Mouse (Mus musculus) heart, postnatal 0 days (tissue): ENCODE results near the gene Plin5. TPM values are rescaled to one million over a fixed set of nuclear protein-coding genes. Genes with fewer than 3 reads are reported as not detected.
A peak's percentile ranks its signal among the peaks of the same experiment; 100 is the strongest.

Experiments
- ATAC-seq: fragments of 200-750 bp; cut with Nextera tagmentation; 2 replicates; pipeline ENCODE4 v1.8.0; 2017; ENCODE audit warnings: low read depth, moderate number of reproducible peaks, moderate library complexity; ENCODE audit not compliant: insufficient read depth
- DNase-seq: peaks from one replicate; pipeline ENCODE4 v3.0.0-alpha.2; 2016; ENCODE audit warnings: low spot score
- H3K27ac ChIP-seq: fragments of 300-500 bp; sonication (generic); 2 replicates; pipeline ENCODE4 v1.5.1; 2014; ENCODE audit warnings: low read depth, mild to moderate bottlenecking
- H3K27me3 ChIP-seq: fragments of 300-500 bp; sonication (generic); 2 replicates; pipeline ENCODE4 v1.6.1; 2014; ENCODE audit warnings: low read length, mixed read lengths; ENCODE audit not compliant: control insufficient read depth, insufficient read depth
- H3K36me3 ChIP-seq: fragments of 300-500 bp; sonication (generic); replicated peaks from 2 replicates; pipeline ENCODE4 v1.6.1; 2014; ENCODE audit warnings: low read length, mixed read lengths; ENCODE audit not compliant: control insufficient read depth, insufficient read depth
- H3K4me1 ChIP-seq: fragments of 300-500 bp; sonication (generic); 2 replicates; pipeline ENCODE4 v1.6.1; 2014; ENCODE audit warnings: antibody characterized with exemption; ENCODE audit not compliant: control insufficient read depth, insufficient read depth
- H3K4me2 ChIP-seq: fragments of 300-500 bp; sonication (generic); 2 replicates; pipeline ENCODE4 v1.6.1; 2014; ENCODE audit warnings: low read depth, mild to moderate bottlenecking, low read length, moderate library complexity
- H3K4me3 ChIP-seq: fragments of 300-500 bp; sonication (generic); 2 replicates; pipeline ENCODE4 v1.5.1; 2014; ENCODE audit warnings: low read depth, low read length
- H3K9ac ChIP-seq: fragments of 300-500 bp; sonication (generic); replicated peaks from 2 replicates; pipeline ENCODE4 v1.6.1; 2014; ENCODE audit warnings: low read depth, low read length, mixed read lengths
- H3K9me3 ChIP-seq: fragments of 300-500 bp; sonication (generic); replicated peaks from 2 replicates; pipeline ENCODE4 v1.6.1; 2016; ENCODE audit warnings: low read length; ENCODE audit not compliant: control insufficient read depth
- CTCF ChIP-seq: IDR thresholded peaks from 2 replicates; pipeline ENCODE4 v1.5.1; 2016; ENCODE audit warnings: antibody characterized with exemption, control low read depth, low read depth
- EP300 ChIP-seq: IDR thresholded peaks from 2 replicates; pipeline ENCODE4 v1.6.1; 2016; ENCODE audit warnings: antibody characterized with exemption, low read depth
- WGBS: fragments of 180-500 bp; shearing (Covaris S2); extraction: QIAGEN DNeasy Blood & Tissue Kit; methylation state at CpG from one replicate; pipeline ENCODE4 v1.1.7; 2014; 5-methylcytosine and 5-hydroxymethylcytosine counted together
- polyA plus RNA-seq: library from polyadenylated mRNA; unstranded; fragments of >200 nt; fragmentation: Nextera tagmentation; extraction: Ambion mirVana; gene quantifications from 2 replicates; pipeline ENCODE4 v1.2.1, GENCODE M21; 2015
- total RNA-seq: library from RNA; depleted of rRNA; stranded (reverse); fragments of >200 nt; gene quantifications from 2 replicates; pipeline ENCODE4 v1.2.3, GENCODE M21; 2014; ENCODE audit warnings: low replicate concordance

Gene Plin5
- total and polyA plus RNA-seq, 2 experiments from 2014 or later: 55.7 to 58.8 TPM

GRCm38 (mm10) chr17:56147420-56147819 lies 30.0 kb upstream of the Plin5 start:
- Histone ChIP-seq H3K27ac (no peak overlapping the region), H3K27me3 (peaks cover 89% of the 10 kb centered on the region), H3K4me1 (no peaks in the 10 kb centered on the region), H3K9ac (no peak overlapping the region), H3K4me2 (no peak overlapping the region), H3K9me3 (no peaks in the 10 kb centered on the region), H3K4me3 (no peak overlapping the region), H3K36me3 (no peaks in the 10 kb centered on the region)
- no peak for TF ChIP-seq CTCF
- TF ChIP-seq EP300: no peak
- ATAC-seq (no peak), DNase-seq (no peak)
- WGBS: 44% methylated on average over 12 of the region's 12 CpGs

- ATAC-seq (no peak), DNase-seq (no peak)
- H3K4me2 ChIP-seq: no peak overlapping the region
- TF ChIP-seq CTCF: no peak
- no peak overlapping the region for H3K9ac ChIP-seq
- H3K9me3 ChIP-seq: no peaks in the 10 kb centered on the region
- H3K27me3 ChIP-seq: peaks cover 97% of the 10 kb centered on the region
- H3K36me3 ChIP-seq: no peaks in the 10 kb centered on the region
- H3K27ac ChIP-seq: no peak overlapping the region
- H3K4me3 ChIP-seq: no peak overlapping the region
- H3K4me1 ChIP-seq: peaks cover 6% of the 10 kb centered on the region; the same call in 1 of the 2 replicates
- WGBS: 16% methylated on average over 9 of the region's 9 CpGs
These were observed 28.7 kb upstream of the Plin5 start for GRCm38 (mm10) chr17:56146131-56146530.

- Histone ChIP-seq H3K9ac (no peak overlapping the region), H3K9me3 (no peaks in the 10 kb centered on the region), H3K36me3 (no peaks in the 10 kb centered on the region), H3K27me3 (peaks cover 98% of the 10 kb centered on the region), H3K4me1 (peaks cover 10% of the 10 kb centered on the region), H3K27ac (no peak overlapping the region), H3K4me3 (no peak overlapping the region), H3K4me2 (no peak overlapping the region)
- DNase-seq: no peak
- TF ChIP-seq EP300 (no peak), CTCF (no peak)
- no peak for ATAC-seq
- WGBS: 71% methylated on average over 9 of the region's 9 CpGs
These were observed 27.1 kb upstream of the Plin5 start for GRCm38 (mm10) chr17:56144546-56144945.

GRCm38 (mm10) chr17:56141702-56142605 lies 24.6 kb upstream of the Plin5 start:
- Histone ChIP-seq H3K4me2 (peak overlapping the region; percentile 48), H3K4me1 (peaks cover 10% of the 10 kb centered on the region), H3K27ac (no peak overlapping the region), H3K9me3 (no peaks in the 10 kb centered on the region), H3K27me3 (peaks cover 89% of the 10 kb centered on the region), H3K4me3 (peak overlapping the region; percentile 23), H3K36me3 (no peaks in the 10 kb centered on the region), H3K9ac (0 out of 2 replicates have a peak overlapping the region, but pooled peaks have one; percentile 1)
- TF ChIP-seq CTCF (no peak), EP300 (no peak)
- ATAC-seq: no peak; the same call in 1 of the 2 replicates
- no peak for DNase-seq
- 2% methylated on average over 44 of the region's 47 CpGs for WGBS

- H3K4me1 ChIP-seq: peaks cover 10% of the 10 kb centered on the region
These were observed 22.6 kb upstream of the Plin5 start, which contains the start of gene Sema6b for GRCm38 (mm10) chr17:56139858-56140595. Sema6b (minus strand) TSS chr17:56140343.

More at GRCm38 (mm10) chr17:56139858-56140595, 22.6 kb upstream of the Plin5 start, which contains the start of gene Sema6b:
- Histone ChIP-seq H3K9ac (peak within 1 kb of the TSS; percentile 37; the same call in 1 of the 2 replicates), H3K27me3 (peaks cover 74% of the 10 kb centered on the region), H3K4me3 (peak within 1 kb of the TSS; percentile 60), H3K4me2 (peak within 1 kb of the TSS; percentile 94), H3K9me3 (no peaks in the 10 kb centered on the region), H3K36me3 (no peaks in the 10 kb centered on the region), H3K27ac (no peak within 1 kb of the TSS)
- TF ChIP-seq CTCF (no peak), EP300 (no peak)
- ATAC-seq: peak; percentile 21; the same call in 1 of the 2 replicates
- 2% methylated on average over 74 of the region's 79 CpGs for WGBS
- peak; percentile 33 for DNase-seq
